Comparison of ENCODE assay signal across 19 mouse cellular contexts in the genomic region with DNA sequence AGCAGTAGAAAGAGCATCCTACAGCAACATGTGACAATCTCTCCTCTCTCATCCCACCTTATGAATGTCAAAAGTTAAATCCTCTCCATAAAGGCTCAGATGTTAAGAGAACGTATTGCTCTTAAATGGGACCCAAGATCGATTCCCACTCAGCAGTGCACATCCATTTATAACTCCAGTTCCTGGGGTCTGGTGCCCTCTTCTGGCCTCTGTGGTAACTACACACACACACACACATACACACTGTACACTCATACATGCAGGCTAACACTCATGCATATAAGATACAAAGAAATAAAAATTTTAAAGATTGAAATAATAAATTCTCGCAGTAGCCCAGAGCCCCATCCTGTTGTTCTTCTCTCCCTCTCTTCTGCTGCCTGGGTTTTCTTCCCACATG. TPM values are rescaled to one million over a fixed set of nuclear protein-coding genes. Genes with fewer than 3 reads are reported as not detected.
A peak's percentile ranks its signal among the peaks of the same experiment; 100 is the strongest.
DNase-seq lines count a peak whose midpoint lies in the region; TF ChIP-seq lines count a peak whose summit lies in the region.
"Had no signal": no experiment of that assay in that cellular context is flagged by ENCODE, and none has a peak within 500 bp of the region (broad histone marks: within the 10 kb centered on the region; RNA-seq: fewer than 3 reads in every experiment).

No protein-coding gene starts in this region.

- no peak for TF ChIP-seq RAD21 in CH12.LX (IDR thresholded peaks at IDR 0.05; ENCODE audit: low read depth, low read length)
- TF ChIP-seq RAD21 in MEL (IDR thresholded peaks at IDR 0.05; ENCODE audit: low read depth, low read length): no peak

- dilution Hi-C loops in CH12.LX (cut with MboI; ENCODE audit: extremely low pct_ligation_motif_present, extremely low pct_unique_long_range_greater_than_20kb, low sequenced_read_pairs): no loop called here

- no peak overlapping the region for H3K27ac ChIP-seq in left cerebral cortex, adult 2 months
- no peak overlapping the region for H3K27ac ChIP-seq in CH12.LX (ENCODE audit: insufficient read depth, low read depth)
- no peak overlapping the region for H3K27ac ChIP-seq in MEL (ENCODE audit: control insufficient read depth, low read depth, low read length)
- H3K27ac ChIP-seq: embryonic facial prominence, embryonic 15.5 days; heart, embryonic 10.5 days; hindbrain, embryonic 12.5 days had no signal

- peak; percentile 24 for TF ChIP-seq CTCF in left cerebral cortex, adult 2 months (IDR thresholded peaks at IDR 0.05)
- TF ChIP-seq CTCF in CH12.LX (conservative IDR thresholded peaks at IDR 0.05 in 1 of 2, IDR thresholded peaks at IDR 0.05 in 1 of 2; ENCODE audit: low read depth in 2 of 2, low read length in 2 of 2) (peak; percentile 13 to 24; a peak in 2 of 4 replicates), MEL (IDR thresholded peaks at IDR 0.05 in 2 of 3, conservative IDR thresholded peaks at IDR 0.05 in 1 of 3; ENCODE audit: control insufficient read depth in 1 of 3, insufficient read depth in 1 of 3, low read depth in 2 of 3, low read length in 3 of 3, poor library complexity in 1 of 3, severe bottlenecking in 1 of 3) (peak; percentile 38 to 48 (median 42))

- no peak for TF ChIP-seq EP300 in CH12.LX (IDR thresholded peaks at IDR 0.05; ENCODE audit: low read length)
- no peak for TF ChIP-seq EP300 in MEL (IDR thresholded peaks at IDR 0.05; ENCODE audit: low read depth in 1 of 2, low read length in 2 of 2)

- H3K4me3 ChIP-seq in left cerebral cortex, adult 2 months: no peak overlapping the region
- H3K4me3 ChIP-seq in CH12.LX (replicated peaks in 1 of 3; ENCODE audit: low read depth in 2 of 3, low read length in 2 of 3, poor library complexity in 1 of 3) (no peak overlapping the region), MEL (ENCODE audit: control insufficient read depth in 1 of 2, insufficient read depth in 1 of 2, low read depth in 2 of 2, low read length in 2 of 2) (no peak overlapping the region)
- H3K4me3 ChIP-seq: embryonic facial prominence, embryonic 15.5 days; heart, embryonic 10.5 days; hindbrain, embryonic 12.5 days had no signal

- H3K4me1 ChIP-seq in CH12.LX (ENCODE audit: control insufficient read depth in 1 of 2, insufficient read depth in 2 of 2) (no peaks in the 10 kb centered on the region), MEL (ENCODE audit: control insufficient read depth in 1 of 2, insufficient read depth in 2 of 2, low read length in 2 of 2) (peaks cover 3 to 8% of the 10 kb centered on the region in 2 experiments; a peak in 3 of 4 replicates)

- H3K27me3 ChIP-seq in CH12.LX (replicated peaks): peaks cover 13% of the 10 kb centered on the region
- no peaks in the 10 kb centered on the region for H3K27me3 ChIP-seq in MEL (ENCODE audit: control insufficient read depth in 1 of 2, insufficient read depth in 2 of 2, low read length in 2 of 2)
- H3K27me3 ChIP-seq: embryonic facial prominence, embryonic 15.5 days; hindbrain, embryonic 12.5 days had no signal

- no peak overlapping the region for H3K4me2 ChIP-seq in CH12.LX (ENCODE audit: insufficient read depth, low read depth, poor library complexity, severe bottlenecking)
- H3K4me2 ChIP-seq: embryonic facial prominence, embryonic 15.5 days; hindbrain, embryonic 12.5 days had no signal

- H3K79me2 ChIP-seq in CH12.LX (replicated peaks; ENCODE audit: control insufficient read depth, extremely low read depth, insufficient read depth, poor library complexity, severe bottlenecking): no peaks in the 10 kb centered on the region
- no peaks in the 10 kb centered on the region for H3K79me2 ChIP-seq in MEL (ENCODE audit: control insufficient read depth, insufficient read depth, low read length, poor library complexity)

- peaks cover 5% of the 10 kb centered on the region for H3K9me3 ChIP-seq in CH12.LX (replicated peaks; ENCODE audit: low read length)
- H3K9me3 ChIP-seq in MEL (replicated peaks; ENCODE audit: insufficient read depth, low read length): no peaks in the 10 kb centered on the region
- H3K9me3 ChIP-seq: embryonic facial prominence, embryonic 15.5 days; heart, embryonic 10.5 days; hindbrain, embryonic 12.5 days had no signal

- no peak for DNase-seq in left cerebral cortex, adult 2 months (ENCODE audit: extremely low spot score in 1 of 2, low spot score in 2 of 2)
- DNase-seq in left cerebral cortex, postnatal 14 days (ENCODE audit: low spot score in 2 of 2): no peak
- DNase-seq in CH12.LX (ENCODE audit: extremely low read depth) (no peak), MEL (ENCODE audit: low read depth, low spot score) (peak; percentile 47)
- peak; percentile 37 for DNase-seq in naive thymus-derived CD4-positive, alpha-beta T cell, adult 2 months (ENCODE audit: low read depth)
- DNase-seq in natural killer cell, adult 2 months (ENCODE audit: low spot score in 2 of 2): no peak
- DNase-seq in adrenal gland, postnatal 14 days: no peak
- DNase-seq: adrenal gland, adult 2 months; cerebellum, adult 18-20 months; gastrocnemius, postnatal 25 days; heart, postnatal 10 days; kidney, adult 11 months; kidney, postnatal 14 days; lung, adult 2 months; midbrain, embryonic 14.5 days; thymus, adult 2 months had no signal

- in situ Hi-C loops in CH12.LX (cut with MboI; ENCODE audit: low pct_ligation_motif_present, low pct_unique_long_range_greater_than_20kb, low sequenced_read_pairs): no loop called here

- H3K9ac ChIP-seq in CH12.LX (ENCODE audit: insufficient read depth, low read depth): no peak overlapping the region
- H3K9ac ChIP-seq in MEL (ENCODE audit: control insufficient read depth, low read depth, low read length, poor library complexity, severe bottlenecking): no peak overlapping the region
- H3K9ac ChIP-seq: embryonic facial prominence, embryonic 15.5 days; hindbrain, embryonic 12.5 days had no signal

- TF ChIP-seq POLR2A in CH12.LX (IDR thresholded peaks at IDR 0.05; ENCODE audit: low read depth, low read length) (no peak), MEL (IDR thresholded peaks at IDR 0.05; ENCODE audit: control insufficient read depth in 1 of 2, insufficient read depth in 1 of 2, low read depth in 1 of 2, low read length in 2 of 2, poor library complexity in 1 of 2) (no peak)

- H3K36me3 ChIP-seq in CH12.LX (replicated peaks in 1 of 2; ENCODE audit: control insufficient read depth in 1 of 2, insufficient read depth in 1 of 2, low read length in 1 of 2) (no peaks in the 10 kb centered on the region), MEL (ENCODE audit: control insufficient read depth in 1 of 2, insufficient read depth in 2 of 2, low read length in 2 of 2) (no peaks in the 10 kb centered on the region; a peak in 1 of 4 replicates)
- H3K36me3 ChIP-seq: embryonic facial prominence, embryonic 15.5 days; heart, embryonic 10.5 days; hindbrain, embryonic 12.5 days had no signal

- intact Hi-C loops in left cerebral cortex, adult 2 months (cut with DNase I): no loop called here
- intact Hi-C loops in left cerebral cortex, postnatal 14 days (cut with DNase I): no loop called here

TF ChIP-seq in MEL, 35 proteins besides CTCF, POLR2A, EP300 and RAD21 (continues in another document):
- no peak for TF ChIP-seq E2F4 (IDR thresholded peaks at IDR 0.05; ENCODE audit: borderline replicate concordance, low read depth, low read length)

RNA-seq across cellular contexts. Expression of a gene that starts 16.1 kb away (rescaled TPM):
- under 1 TPM; 0.59 to 0.89 TPM for total RNA-seq in left cerebral cortex, adult 2 months (2021)
- total RNA-seq in left cerebral cortex, postnatal 14 days (2021): under 1 TPM; 0.59 to 0.72 TPM
- total RNA-seq in CH12.LX (2012; rRNA removed): not detected in 2 replicates
- not detected in 2 replicates for total RNA-seq in CH12.LX (2014; rRNA removed)
- not detected in 2 replicates for polyA plus RNA-seq in CH12.LX (2012; ENCODE audit: insufficient read length, low read depth)
- not detected in 2 replicates for total RNA-seq in MEL (2012; rRNA removed)
- not detected for polyA plus RNA-seq in MEL (2012; ENCODE audit: insufficient read depth in 1 of 2, insufficient read length in 2 of 2, low read depth in 1 of 2, low replicate concordance in 2 of 2, missing spikeins in 1 of 2)
- 0.26 TPM in 2 replicates for total RNA-seq in adrenal gland, postnatal 14 days (2021)

RNA-seq across cellular contexts. Expression of a gene that starts 17.3 kb away (rescaled TPM):
- total RNA-seq in left cerebral cortex, adult 2 months (2021): 10 to 100 TPM; 55.5 to 61.7 TPM
- 10 to 100 TPM; 52.1 to 61.1 TPM for total RNA-seq in left cerebral cortex, postnatal 14 days (2021)
- total RNA-seq in CH12.LX (2012; rRNA removed): 252 and 284 TPM in 2 replicates
- total RNA-seq in CH12.LX (2014; rRNA removed): 261 and 284 TPM in 2 replicates
- polyA plus RNA-seq in CH12.LX (2012; ENCODE audit: insufficient read length, low read depth): 482 and 497 TPM in 2 replicates
- 301 and 316 TPM in 2 replicates for total RNA-seq in MEL (2012; rRNA removed)
- polyA plus RNA-seq in MEL (2012; ENCODE audit: insufficient read depth in 1 of 2, insufficient read length in 2 of 2, low read depth in 1 of 2, low replicate concordance in 2 of 2, missing spikeins in 1 of 2): 100 to 1,000 TPM; 329 to 837 TPM
- 291 and 302 TPM in 2 replicates for total RNA-seq in adrenal gland, postnatal 14 days (2021)

RNA-seq across cellular contexts. Expression of a gene that starts 37.4 kb away (rescaled TPM):
- total RNA-seq in left cerebral cortex, adult 2 months (2021): 1 to 10 TPM; 1.7 to 2.6 TPM
- total RNA-seq in left cerebral cortex, postnatal 14 days (2021): 1 to 10 TPM; 2.3 to 3.1 TPM
- 0.30 TPM in 1 of 2 replicates, not detected in the other for total RNA-seq in CH12.LX (2012; rRNA removed)
- not detected in 2 replicates for total RNA-seq in CH12.LX (2014; rRNA removed)
- polyA plus RNA-seq in CH12.LX (2012; ENCODE audit: insufficient read length, low read depth): 0.39 TPM in 1 of 2 replicates, not detected in the other
- 9.1 and 11.2 TPM in 2 replicates for total RNA-seq in MEL (2012; rRNA removed)
- polyA plus RNA-seq in MEL (2012; ENCODE audit: insufficient read depth in 1 of 2, insufficient read length in 2 of 2, low read depth in 1 of 2, low replicate concordance in 2 of 2, missing spikeins in 1 of 2): 10 to 100 TPM in 1 of 2 experiments, not detected in 1; 31.5 TPM
- 1.0 TPM in 1 of 2 replicates, not detected in the other for total RNA-seq in adrenal gland, postnatal 14 days (2021)

RNA-seq across cellular contexts. Expression of a gene that starts 37.5 kb away (rescaled TPM):
- total RNA-seq in left cerebral cortex, adult 2 months (2021): 10 to 100 TPM; 51.8 to 63.0 TPM
- 10 to 100 TPM; 68.3 to 71.2 TPM for total RNA-seq in left cerebral cortex, postnatal 14 days (2021)
- total RNA-seq in CH12.LX (2012; rRNA removed) (0.47 and 0.55 TPM in 2 replicates), CH12.LX (2014; rRNA removed) (not detected in 2 replicates), MEL (2012; rRNA removed) (0.56 and 0.85 TPM in 2 replicates)
- polyA plus RNA-seq in CH12.LX (2012; ENCODE audit: insufficient read length, low read depth) (3.4 TPM in 2 replicates), MEL (2012; ENCODE audit: insufficient read depth in 1 of 2, insufficient read length in 2 of 2, low read depth in 1 of 2, low replicate concordance in 2 of 2, missing spikeins in 1 of 2) (1 to 10 TPM in 1 of 2 experiments, not detected in 1; 6.2 TPM)
- total RNA-seq in adrenal gland, postnatal 14 days (2021): 0.93 and 2.2 TPM in 2 replicates

RNA-seq across cellular contexts. Expression of a gene that starts 43.5 kb away (rescaled TPM):
- 100 to 1,000 TPM; 293 to 312 TPM for total RNA-seq in left cerebral cortex, adult 2 months (2021)
- total RNA-seq in left cerebral cortex, postnatal 14 days (2021): 100 to 1,000 TPM; 398 to 410 TPM
- 3.1 and 5.3 TPM in 2 replicates for total RNA-seq in CH12.LX (2012; rRNA removed)
- total RNA-seq in CH12.LX (2014; rRNA removed): 0.36 and 0.78 TPM in 2 replicates
- 1.5 and 2.5 TPM in 2 replicates for polyA plus RNA-seq in CH12.LX (2012; ENCODE audit: insufficient read length, low read depth)
- total RNA-seq in MEL (2012; rRNA removed): 4.8 TPM in 2 replicates
- polyA plus RNA-seq in MEL (2012; ENCODE audit: insufficient read depth in 1 of 2, insufficient read length in 2 of 2, low read depth in 1 of 2, low replicate concordance in 2 of 2, missing spikeins in 1 of 2): 10 to 100 TPM in 1 of 2 experiments, not detected in 1; 15.5 TPM
- 77.9 and 78.3 TPM in 2 replicates for total RNA-seq in adrenal gland, postnatal 14 days (2021)

Comparison
In these comparisons a context has a peak if more than half of its experiments do, and no peak if none do; other contexts are left out.
1. DNase-seq: peak in MEL (single experiment) and naive thymus-derived CD4-positive, alpha-beta T cell, adult 2 months (single experiment); none in left cerebral cortex, adult 2 months (0 of 2), left cerebral cortex, postnatal 14 days (0 of 2), CH12.LX (single experiment), natural killer cell, adult 2 months (0 of 2) and adrenal gland, postnatal 14 days (single experiment).
2. Peak in every context shown above with its lines, with median percentiles within 50 percentile points of each other: CTCF ChIP-seq.